Mouse (Mus musculus) ES-Bruce4 (cell line): ENCODE measurements at regions not wholly inside any gene's neighbourhood (a gene's known extent, or its start where the extent isn't known, plus 50 kb on each side); places are given as distances from the start of the nearest gene placed in this dataset.

Experiments used
- H3K27ac ChIP-seq: 2 replicates; pipeline ENCODE4 v1.5.1; 2012; ENCODE audit warnings: low read length, inconsistent platforms; ENCODE audit not compliant: insufficient read depth
- H3K27me3 ChIP-seq: 2 replicates; pipeline ENCODE4 v1.6.1; 2012; ENCODE audit warnings: mild to moderate bottlenecking, low read length, inconsistent platforms; ENCODE audit not compliant: control insufficient read depth, poor library complexity, insufficient read depth, severe bottlenecking
- H3K36me3 ChIP-seq: 2 replicates; pipeline ENCODE4 v1.6.1; 2012; ENCODE audit warnings: inconsistent platforms, mild to moderate bottlenecking, low read length, moderate library complexity; ENCODE audit not compliant: control insufficient read depth, poor library complexity, insufficient read depth, severe bottlenecking
- H3K4me1 ChIP-seq: one replicate; pipeline ENCODE4 v1.8.1; 2011; ENCODE audit warnings: low read length; ENCODE audit not compliant: control insufficient read depth, insufficient read depth
- H3K4me3 ChIP-seq: 2 replicates; pipeline ENCODE4 v1.5.1; 2011; ENCODE audit warnings: low read depth, mild to moderate bottlenecking, low read length
- H3K9ac ChIP-seq: 2 replicates; pipeline ENCODE4 v1.6.1; 2012; ENCODE audit warnings: low read depth, mild to moderate bottlenecking, inconsistent platforms; ENCODE audit not compliant: poor library complexity, severe bottlenecking
- H3K9me3 ChIP-seq: replicated peaks from 2 replicates; pipeline ENCODE4 v1.6.1; 2012; ENCODE audit warnings: mild to moderate bottlenecking, low read length, inconsistent platforms; ENCODE audit not compliant: control insufficient read depth, poor library complexity, insufficient read depth, severe bottlenecking
- CTCF ChIP-seq: IDR thresholded peaks from one replicate; pipeline ENCODE4 v1.8.1; 2011; ENCODE audit warnings: low read depth, low read length
- EP300 ChIP-seq: IDR thresholded peaks from 2 replicates; pipeline ENCODE4 v1.6.1; 2011; ENCODE audit warnings: low read depth, low read length; ENCODE audit not compliant: insufficient read depth
- POLR2A ChIP-seq: IDR thresholded peaks from one replicate; pipeline ENCODE4 v1.8.1; 2011; ENCODE audit warnings: low read length; ENCODE audit not compliant: insufficient read depth

GRCm38 (mm10) chr3:129386522-129386921, 54.0 kb upstream of the Enpep start:
- no peaks in the 10 kb centered on the region for H3K4me1 ChIP-seq
- no peaks in the 10 kb centered on the region for H3K36me3 ChIP-seq
- H3K4me3 ChIP-seq = no peak overlapping the region
- no peak overlapping the region for H3K9ac ChIP-seq
- TF ChIP-seq CTCF = no peak
- TF ChIP-seq EP300 = no peak
- no peak for TF ChIP-seq POLR2A
- no peaks in the 10 kb centered on the region for H3K27me3 ChIP-seq
- H3K27ac ChIP-seq = no peak overlapping the region
- no peaks in the 10 kb centered on the region for H3K9me3 ChIP-seq

GRCm38 (mm10) chr3:129390506-129390905, 58.0 kb upstream of the Enpep start:
- H3K36me3 ChIP-seq = no peaks in the 10 kb centered on the region
- H3K4me1 ChIP-seq = no peaks in the 10 kb centered on the region
- no peaks in the 10 kb centered on the region for H3K9me3 ChIP-seq
- TF ChIP-seq POLR2A (no peak), CTCF (no peak), EP300 (no peak)
- no peak overlapping the region for H3K27ac ChIP-seq
- no peak overlapping the region for H3K9ac ChIP-seq
- no peak overlapping the region for H3K4me3 ChIP-seq
- no peaks in the 10 kb centered on the region for H3K27me3 ChIP-seq

GRCm38 (mm10) chr3:129391888-129392813, 59.6 kb upstream of the Enpep start:
- Histone ChIP-seq H3K4me3 (no peak overlapping the region), H3K27me3 (no peaks in the 10 kb centered on the region), H3K4me1 (no peaks in the 10 kb centered on the region), H3K9me3 (no peaks in the 10 kb centered on the region), H3K9ac (no peak overlapping the region), H3K27ac (no peak overlapping the region), H3K36me3 (no peaks in the 10 kb centered on the region)
- no peak for TF ChIP-seq POLR2A
- no peak for TF ChIP-seq CTCF
- no peak for TF ChIP-seq EP300

GRCm38 (mm10) chr3:129392814-129393804, 60.6 kb upstream of the Enpep start:
- Histone ChIP-seq H3K4me1 (no peaks in the 10 kb centered on the region), H3K36me3 (no peaks in the 10 kb centered on the region), H3K27ac (no peak overlapping the region), H3K4me3 (no peak overlapping the region), H3K9me3 (no peaks in the 10 kb centered on the region), H3K9ac (no peak overlapping the region), H3K27me3 (no peaks in the 10 kb centered on the region)
- TF ChIP-seq CTCF (no peak), EP300 (no peak), POLR2A (no peak)

- Histone ChIP-seq H3K4me1 (no peaks in the 10 kb centered on the region), H3K27ac (no peak overlapping the region), H3K9ac (no peak overlapping the region), H3K36me3 (no peaks in the 10 kb centered on the region), H3K27me3 (no peaks in the 10 kb centered on the region), H3K4me3 (no peak overlapping the region), H3K9me3 (no peaks in the 10 kb centered on the region)
- TF ChIP-seq EP300 (no peak), CTCF (no peak), POLR2A (no peak)
These were observed 65.0 kb upstream of the Enpep start for GRCm38 (mm10) chr3:129397481-129397880.
